Mouse (Mus musculus) urinary bladder, postnatal 10 days (tissue): ENCODE results near the gene Adap1.

Source experiments
- DNase-seq: peaks from one replicate; pipeline ENCODE4 v3.0.0; 2022; ENCODE audit warnings: low spot score

Gene Adap1

GRCm38 (mm10) chr5:139323260-139323924, 2.0 kb downstream of the Adap1 start:
- no peak for DNase-seq

- DNase-seq, result no peak
Observed at GRCm38 (mm10) chr5:139321331-139321730, 4.1 kb downstream of the Adap1 start.

GRCm38 (mm10) chr5:139320424-139320823, 5.0 kb downstream of the Adap1 start:
- no peak for DNase-seq

GRCm38 (mm10) chr5:139317751-139318504, 7.5 kb downstream of the Adap1 start:
- no peak for DNase-seq

GRCm38 (mm10) chr5:139316982-139317675, 8.3 kb downstream of the Adap1 start:
- DNase-seq, result no peak

GRCm38 (mm10) chr5:139314941-139315642, 10.3 kb downstream of the Adap1 start:
- DNase-seq, result no peak

GRCm38 (mm10) chr5:139313536-139313935, 11.9 kb downstream of the Adap1 start:
- no peak for DNase-seq

- DNase-seq, result no peak
Observed at GRCm38 (mm10) chr5:139311822-139312221, 13.6 kb downstream of the Adap1 start.

- DNase-seq, result no peak
Observed at GRCm38 (mm10) chr5:139310477-139310876, 14.9 kb downstream of the Adap1 start.

GRCm38 (mm10) chr5:139309946-139310345, 15.5 kb downstream of the Adap1 start:
- no peak for DNase-seq

GRCm38 (mm10) chr5:139303646-139304061, 21.8 kb downstream of the Adap1 start:
- DNase-seq, result no peak

- DNase-seq, result no peak
Observed at GRCm38 (mm10) chr5:139302101-139302500, 23.3 kb downstream of the Adap1 start.

- DNase-seq, result no peak
Observed at GRCm38 (mm10) chr5:139297745-139298144, 27.7 kb downstream of the Adap1 start.

- DNase-seq, result no peak
Observed at GRCm38 (mm10) chr5:139297092-139297491, 28.3 kb downstream of the Adap1 start.

GRCm38 (mm10) chr5:139294089-139294488, 31.3 kb downstream of the Adap1 start:
- DNase-seq, result no peak

GRCm38 (mm10) chr5:139291811-139292560, 33.4 kb downstream of the Adap1 start:
- no peak for DNase-seq

- no peak for DNase-seq
Observed at GRCm38 (mm10) chr5:139290467-139291259, 34.8 kb downstream of the Adap1 start.

GRCm38 (mm10) chr5:139288591-139288990, 36.8 kb downstream of the Adap1 start:
- DNase-seq, result no peak

GRCm38 (mm10) chr5:139287787-139288186, 37.6 kb downstream of the Adap1 start:
- no peak for DNase-seq

GRCm38 (mm10) chr5:139287099-139287498, 38.3 kb downstream of the Adap1 start:
- no peak for DNase-seq
